ENCODE assay signal across 9 mouse cellular contexts in the genomic region with DNA sequence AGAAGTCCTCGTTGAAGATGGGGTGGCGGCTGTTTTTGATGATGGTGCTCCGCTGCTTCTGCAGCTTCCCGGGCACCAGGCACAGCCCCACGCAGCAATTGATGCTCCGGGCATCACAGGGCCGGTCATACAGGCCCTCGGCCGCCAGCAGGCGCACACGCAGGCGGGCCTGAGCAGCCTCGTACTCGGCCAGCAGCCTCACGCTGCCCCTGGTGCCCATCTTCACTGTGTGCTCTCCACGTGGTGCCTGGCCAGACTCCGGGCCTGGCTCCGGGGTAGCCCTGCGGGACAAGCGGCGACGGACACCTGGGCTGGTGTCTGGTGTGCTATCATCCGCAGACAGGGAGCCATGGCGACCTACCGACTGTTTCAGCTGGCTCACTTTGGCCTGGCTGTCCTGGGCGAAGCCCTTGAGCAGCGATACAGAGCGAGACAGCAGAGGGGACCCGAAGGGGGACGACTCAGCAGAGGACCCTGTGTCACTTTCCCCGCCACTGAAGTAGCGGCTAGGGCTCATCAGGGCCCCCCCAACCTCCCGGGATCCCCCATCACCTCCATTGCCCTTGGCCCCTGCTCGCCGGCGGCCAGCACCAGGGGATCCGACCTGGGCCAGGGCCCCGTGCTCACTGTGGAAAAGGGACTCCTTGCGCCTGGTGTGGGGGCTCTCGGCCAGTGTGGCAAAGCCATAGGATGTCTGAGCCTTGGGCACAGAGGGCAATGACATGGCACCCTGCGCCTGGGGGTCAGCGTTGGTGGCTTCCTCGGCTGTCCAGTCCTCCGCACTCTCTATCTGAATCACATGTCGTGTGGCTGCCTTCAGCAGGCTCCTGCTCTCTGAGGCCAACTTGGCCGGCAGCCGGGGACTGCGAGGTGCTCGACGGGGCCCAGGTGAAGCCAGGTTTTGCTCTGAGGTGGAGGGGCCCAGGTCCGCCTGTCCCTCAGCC. TPM values are rescaled to one million over a fixed set of nuclear protein-coding genes. Genes with fewer than 3 reads are reported as not detected.
DNase-seq lines count a peak whose midpoint lies in the region; ATAC-seq and TF ChIP-seq lines count a peak whose summit lies in the region.
"Had no signal": no experiment of that assay in that cellular context is flagged by ENCODE, and none has a peak within 500 bp of the region (broad histone marks: within the 10 kb centered on the region; RNA-seq: fewer than 3 reads in every experiment).

No protein-coding gene starts in this region.

- no peak for TF ChIP-seq POLR2A in olfactory bulb, adult 2 months (IDR thresholded peaks at IDR 0.05; ENCODE audit: insufficient read depth, low read depth, low read length)

- H3K4me3 ChIP-seq in intestine, postnatal 0 days (ENCODE audit: low read depth, low read length): no peak overlapping the region
- 0 out of 2 replicates have a peak overlapping the region, but pooled peaks have one; percentile 4 for H3K4me3 ChIP-seq in olfactory bulb, adult 2 months (ENCODE audit: insufficient read depth, low read depth, low read length)

- TF ChIP-seq CTCF in intestine, postnatal 0 days (IDR thresholded peaks at IDR 0.05; ENCODE audit: low read depth): peak; percentile 68
- TF ChIP-seq CTCF in olfactory bulb, adult 2 months (IDR thresholded peaks at IDR 0.05; ENCODE audit: insufficient read depth, low read depth, low read length): no peak

- peaks cover 19% of the 10 kb centered on the region for H3K27me3 ChIP-seq in intestine, postnatal 0 days (replicated peaks; ENCODE audit: control insufficient read depth, insufficient read depth, low read length)

- no peak overlapping the region for H3K9ac ChIP-seq in intestine, postnatal 0 days (ENCODE audit: low read depth, low read length)

- no peak overlapping the region for H3K27ac ChIP-seq in intestine, postnatal 0 days (ENCODE audit: low read depth, low read length)
- H3K27ac ChIP-seq in olfactory bulb, adult 2 months (ENCODE audit: insufficient read depth, low read depth, low read length): no peak overlapping the region

- H3K36me3 ChIP-seq in intestine, postnatal 0 days (ENCODE audit: control insufficient read depth, insufficient read depth): no peaks in the 10 kb centered on the region

- peak; percentile 35 to 50 for DNase-seq in cerebellum, adult 18-20 months
- no peak for DNase-seq in cerebellum, adult 11 months
- DNase-seq in ovary, postnatal 36 days (ENCODE audit: low spot score): peak; percentile 33
- no peak for DNase-seq in ovary, postnatal 10 days (ENCODE audit: low spot score)
- DNase-seq in layer of hippocampus, postnatal 36 days: no peak
- no peak for DNase-seq in layer of hippocampus, adult 9-10 months (ENCODE audit: low spot score)

- no peak for ATAC-seq in intestine, postnatal 0 days

- no peak overlapping the region for H3K4me2 ChIP-seq in intestine, postnatal 0 days (replicated peaks; ENCODE audit: low read depth)

- no peaks in the 10 kb centered on the region for H3K9me3 ChIP-seq in intestine, postnatal 0 days (ENCODE audit: control insufficient read depth)

- WGBS in intestine, postnatal 0 days: 31% methylated on average over 51 of the region's 51 CpGs
- WGBS in olfactory bulb, adult 2 months: 22% methylated on average over 51 of the region's 51 CpGs

- no peaks in the 10 kb centered on the region; the same call in none of the 2 replicates for H3K4me1 ChIP-seq in intestine, postnatal 0 days (replicated peaks; ENCODE audit: control insufficient read depth, insufficient read depth, low read length)
- H3K4me1 ChIP-seq in olfactory bulb, adult 2 months (ENCODE audit: control insufficient read depth, insufficient read depth, low read length): peaks cover 40% of the 10 kb centered on the region

RNA-seq across cellular contexts. Expression of a gene that starts 1.4 kb away (rescaled TPM):
- 0.05 TPM in 2 replicates for polyA plus RNA-seq in intestine, postnatal 0 days (2015; fragmentation: Nextera tagmentation; extraction: Ambion mirVana)
- not detected in 2 replicates for polyA plus RNA-seq in olfactory bulb, adult 2 months (2012; ENCODE audit: insufficient read depth, insufficient read length, low replicate concordance, missing spikeins)
- total RNA-seq in layer of hippocampus, postnatal 36 days (2021): 10 to 100 TPM; 14.6 to 14.8 TPM
- total RNA-seq: neutrophil, adult 5-6 weeks had no signal

RNA-seq across cellular contexts. Expression of a gene that starts 25.3 kb away (rescaled TPM):
- polyA plus RNA-seq in intestine, postnatal 0 days (2015; fragmentation: Nextera tagmentation; extraction: Ambion mirVana): 1.9 and 2.2 TPM in 2 replicates
- polyA plus RNA-seq in olfactory bulb, adult 2 months (2012; ENCODE audit: insufficient read depth, insufficient read length, low replicate concordance, missing spikeins): not detected in 2 replicates
- total RNA-seq in layer of hippocampus, postnatal 36 days (2021): 10 to 100 TPM; 44.0 to 44.8 TPM
- total RNA-seq: neutrophil, adult 5-6 weeks had no signal

RNA-seq across cellular contexts. Expression of a gene that starts 25.3 kb away (rescaled TPM):
- not detected in 2 replicates for polyA plus RNA-seq in intestine, postnatal 0 days (2015; fragmentation: Nextera tagmentation; extraction: Ambion mirVana)
- polyA plus RNA-seq in olfactory bulb, adult 2 months (2012; ENCODE audit: insufficient read depth, insufficient read length, low replicate concordance, missing spikeins): not detected in 2 replicates
- under 1 TPM in 1 of 2 experiments, not detected in 1; 0.60 TPM for total RNA-seq in layer of hippocampus, postnatal 36 days (2021)
- total RNA-seq: neutrophil, adult 5-6 weeks had no signal

RNA-seq across cellular contexts. Expression of a gene that starts 33.1 kb away (rescaled TPM):
- not detected in 2 replicates for polyA plus RNA-seq in intestine, postnatal 0 days (2015; fragmentation: Nextera tagmentation; extraction: Ambion mirVana)
- polyA plus RNA-seq in olfactory bulb, adult 2 months (2012; ENCODE audit: insufficient read depth, insufficient read length, low replicate concordance, missing spikeins): not detected in 2 replicates
- total RNA-seq in layer of hippocampus, postnatal 36 days (2021): under 1 TPM in 1 of 2 experiments, not detected in 1; 0.61 TPM
- total RNA-seq: neutrophil, adult 5-6 weeks had no signal

RNA-seq across cellular contexts. Expression of a gene that starts 51.9 kb away (rescaled TPM):
- 15.6 and 16.9 TPM in 2 replicates for polyA plus RNA-seq in intestine, postnatal 0 days (2015; fragmentation: Nextera tagmentation; extraction: Ambion mirVana)
- not detected in 2 replicates for polyA plus RNA-seq in olfactory bulb, adult 2 months (2012; ENCODE audit: insufficient read depth, insufficient read length, low replicate concordance, missing spikeins)
- total RNA-seq in layer of hippocampus, postnatal 36 days (2021): not detected
- total RNA-seq: neutrophil, adult 5-6 weeks had no signal

Comparison
In these comparisons a context has a peak if more than half of its experiments do, and no peak if none do; other contexts are left out.
1. DNase-seq: peak in cerebellum, adult 18-20 months (2 of 2) and ovary, postnatal 36 days (single experiment); none in cerebellum, adult 11 months (single experiment), ovary, postnatal 10 days (single experiment), layer of hippocampus, postnatal 36 days (0 of 2) and layer of hippocampus, adult 9-10 months (single experiment).